Mouse (Mus musculus): ENCODE data around the gene Acta2. TPM values are rescaled to one million over a fixed set of nuclear protein-coding genes. Genes with fewer than 3 reads are reported as not detected.

The Acta2 gene
- polyA plus RNA-seq, 1 experiment from 2014 or later, result 19.8 TPM

Other genes starting within 250 kb of the Acta2 start
- gene Lipk, start 247.3 kb downstream of the Acta2 start, polyA plus RNA-seq (2015; fragmentation: Nextera tagmentation; extraction: Ambion mirVana), result not detected in 2 replicates
- gene Lipn, start 188.2 kb downstream of the Acta2 start, polyA plus RNA-seq (2015; fragmentation: Nextera tagmentation; extraction: Ambion mirVana), result not detected in 2 replicates
- not detected in 2 replicates for gene Lipm, start 154.7 kb downstream of the Acta2 start, polyA plus RNA-seq (2015; fragmentation: Nextera tagmentation; extraction: Ambion mirVana)
- 0.45 and 0.50 TPM in 2 replicates for gene Ankrd22, start 89.5 kb downstream of the Acta2 start, polyA plus RNA-seq (2015; fragmentation: Nextera tagmentation; extraction: Ambion mirVana)
- 4.7 and 5.1 TPM in 2 replicates for gene Stambpl1, start 63.4 kb downstream of the Acta2 start, polyA plus RNA-seq (2015; fragmentation: Nextera tagmentation; extraction: Ambion mirVana)
- 4.6 and 4.7 TPM in 2 replicates for gene Fas, start 35.1 kb upstream of the Acta2 start, polyA plus RNA-seq (2015; fragmentation: Nextera tagmentation; extraction: Ambion mirVana)
- gene Ch25h, start 219.6 kb upstream of the Acta2 start, polyA plus RNA-seq (2015; fragmentation: Nextera tagmentation; extraction: Ambion mirVana), result 0.18 TPM in 2 replicates

Measured in liver, embryonic 15.5 days (tissue).